34 mouse cellular contexts compared by ENCODE assay signal in genomic region chr14:122675661-122676060, GRCm38 (mm10).
"Had no signal": no experiment of that assay in that cellular context is flagged by ENCODE, and none has a peak within 500 bp of the region (broad histone marks: within the 10 kb centered on the region; RNA-seq: fewer than 3 reads in every experiment).

No protein-coding gene starts in this region.

- H3K4me3 ChIP-seq: heart, embryonic 12.5 days; heart, embryonic 13.5 days; heart, embryonic 15.5 days; hindbrain, embryonic 10.5 days; hindbrain, embryonic 12.5 days; hindbrain, embryonic 13.5 days; hindbrain, embryonic 15.5 days; intestine, embryonic 15.5 days; kidney, embryonic 15.5 days; layer of hippocampus, adult 2 months; left cerebral cortex, adult 2 months had no signal

- H3K9me3 ChIP-seq: heart, embryonic 12.5 days; heart, embryonic 13.5 days; heart, embryonic 15.5 days; hindbrain, embryonic 10.5 days; hindbrain, embryonic 12.5 days; hindbrain, embryonic 13.5 days; hindbrain, embryonic 15.5 days; intestine, embryonic 15.5 days; kidney, embryonic 15.5 days had no signal

- H3K36me3 ChIP-seq: heart, embryonic 12.5 days; heart, embryonic 13.5 days; heart, embryonic 15.5 days; hindbrain, embryonic 10.5 days; hindbrain, embryonic 13.5 days; hindbrain, embryonic 15.5 days; intestine, embryonic 15.5 days; kidney, embryonic 15.5 days had no signal

- H3K27me3 ChIP-seq: heart, embryonic 12.5 days; heart, embryonic 13.5 days; heart, embryonic 15.5 days; hindbrain, embryonic 12.5 days; hindbrain, embryonic 13.5 days; hindbrain, embryonic 15.5 days; intestine, embryonic 15.5 days; kidney, embryonic 15.5 days had no signal

- H3K27ac ChIP-seq: heart, embryonic 13.5 days; heart, embryonic 15.5 days; hindbrain, embryonic 10.5 days; hindbrain, embryonic 12.5 days; hindbrain, embryonic 13.5 days; hindbrain, embryonic 14.5 days; hindbrain, embryonic 15.5 days; intestine, embryonic 15.5 days; kidney, embryonic 15.5 days; kidney, postnatal 0 days; layer of hippocampus, adult 2 months; left cerebral cortex, adult 2 months had no signal

- H3K4me2 ChIP-seq: heart, embryonic 11.5 days; heart, embryonic 12.5 days; heart, embryonic 13.5 days; heart, embryonic 15.5 days; hindbrain, embryonic 12.5 days; hindbrain, embryonic 13.5 days; hindbrain, embryonic 14.5 days; hindbrain, embryonic 15.5 days; intestine, embryonic 15.5 days; kidney, embryonic 15.5 days had no signal

- ATAC-seq: hindbrain, embryonic 16.5 days; inflammation-experienced regulatory T-cells, adult 6 months; intestine, embryonic 15.5 days; intestine, embryonic 16.5 days; intestine, postnatal 0 days had no signal

- H3K9ac ChIP-seq: heart, embryonic 12.5 days; heart, embryonic 13.5 days; heart, embryonic 15.5 days; hindbrain, embryonic 12.5 days; hindbrain, embryonic 13.5 days; hindbrain, embryonic 14.5 days; hindbrain, embryonic 15.5 days; intestine, embryonic 15.5 days; kidney, embryonic 15.5 days had no signal

- H3K4me1 ChIP-seq: heart, embryonic 12.5 days; heart, embryonic 15.5 days; hindbrain, embryonic 10.5 days; hindbrain, embryonic 12.5 days; hindbrain, embryonic 13.5 days; hindbrain, embryonic 15.5 days; intestine, embryonic 15.5 days; kidney, embryonic 15.5 days had no signal

- DNase-seq: heart, postnatal 10 days; heart, postnatal 14 days; heart, postnatal 36 days; heart, postnatal 4 days; kidney, adult 11 months; kidney, adult 18-20 months; kidney, adult 2 months; kidney, adult 8-10 months; kidney, adult 9 months; kidney, postnatal 10 days; kidney, postnatal 14 days; kidney, postnatal 25 days; kidney, postnatal 36 days; kidney, postnatal 4 days; layer of hippocampus, adult 9-11 months; layer of hippocampus, postnatal 36 days had no signal
